Mouse (Mus musculus): Measurements from ENCODE around the gene Ap4b1.

GRCm38 (mm10) chr3:103852565-103853299, 43.4 kb downstream of the Ap4b1 start:
- TF ChIP-seq CTCF (IDR thresholded peaks at IDR 0.05; ENCODE audit: low read depth) (peak; percentile 56), EP300 (IDR thresholded peaks at IDR 0.05; ENCODE audit: low read depth) (no peak)

Data from liver, embryonic 14.5 days (tissue).